Mouse (Mus musculus): ENCODE data around the gene Acap3. TPM values are rescaled to one million over a fixed set of nuclear protein-coding genes. Genes with fewer than 3 reads are reported as not detected.

The Acap3 gene
- total and polyA plus RNA-seq, 3 experiments = 24.5 to 39.1 TPM; not detected in 1

- TF ChIP-seq SIN3A (IDR thresholded peaks at IDR 0.05; ENCODE audit: low read length) (peak; percentile 52; the same call in 1 of the 2 replicates), BHLHE40 (IDR thresholded peaks at IDR 0.05; ENCODE audit: borderline replicate concordance, low read depth, low read length) (no peak), MYC (IDR thresholded peaks at IDR 0.05; ENCODE audit: low read depth, low read length) (no peak), TCF12 (IDR thresholded peaks at IDR 0.05; ENCODE audit: low read depth, low read length) (no peak; the same call in 1 of the 2 replicates), CHD1 (IDR thresholded peaks at IDR 0.05; ENCODE audit: low read depth, low read length) (no peak), MEF2A (IDR thresholded peaks at IDR 0.05; ENCODE audit: extremely low read depth, insufficient replicate concordance, low read depth, low read length, poor library complexity, severe bottlenecking) (no peak), RAD21 (IDR thresholded peaks at IDR 0.05; ENCODE audit: low read depth, low read length) (no peak; the same call in 1 of the 2 replicates), MAFK (IDR thresholded peaks at IDR 0.05; ENCODE audit: borderline replicate concordance, low read depth, low read length) (no peak), KAT2A (conservative IDR thresholded peaks at IDR 0.05; ENCODE audit: low read depth, low read length) (no peak; the same call in 1 of the 2 replicates), ZNF384 (IDR thresholded peaks at IDR 0.05; ENCODE audit: low read depth, low read length) (no peak), CHD2 (IDR thresholded peaks at IDR 0.05; ENCODE audit: low read length) (no peak), TAL1 (IDR thresholded peaks at IDR 0.05; ENCODE audit: low read length) (no peak), MAX (IDR thresholded peaks at IDR 0.05; ENCODE audit: low read length) (no peak; the same call in 1 of the 2 replicates), USF1 (IDR thresholded peaks at IDR 0.05; ENCODE audit: low read depth, low read length) (no peak), UBTF (IDR thresholded peaks at IDR 0.05; ENCODE audit: borderline replicate concordance, insufficient read depth, low read depth, low read length) (no peak), RCOR1 (IDR thresholded peaks at IDR 0.05; ENCODE audit: low read depth, low read length) (no peak), POLR2AphosphoS5 (IDR thresholded peaks at IDR 0.05; ENCODE audit: borderline replicate concordance, low read depth, low read length) (no peak), ELF1 (IDR thresholded peaks at IDR 0.05; ENCODE audit: low read depth, low read length) (peak; percentile 49; the same call in 1 of the 2 replicates), ETS1 (IDR thresholded peaks at IDR 0.05; ENCODE audit: low read depth, low read length) (no peak)
Measured at GRCm38 (mm10) chr4:155869317-155870033, 22.1 kb upstream of the Acap3 start, which contains the start of the genes Cptp and Ints11 (continued).

GRCm38 (mm10) chr4:155871404-155871803 lies 20.2 kb upstream of the Acap3 start:
- H3K36me3 ChIP-seq (ENCODE audit: control insufficient read depth in 1 of 2, insufficient read depth in 2 of 2, low read length in 2 of 2) = peaks cover 5 to 9% of the 10 kb centered on the region in 2 experiments
- no peaks in the 10 kb centered on the region for H3K9me3 ChIP-seq (replicated peaks; ENCODE audit: insufficient read depth, low read length)
- H3K9ac ChIP-seq (ENCODE audit: control insufficient read depth, low read depth, low read length, poor library complexity, severe bottlenecking) = no peak overlapping the region
- TF ChIP-seq TAL1 (IDR thresholded peaks at IDR 0.05; ENCODE audit: low read length) (no peak), GATA1 (IDR thresholded peaks at IDR 0.05; ENCODE audit: low read depth, low read length) (no peak), SIN3A (IDR thresholded peaks at IDR 0.05; ENCODE audit: low read length) (no peak), MXI1 (IDR thresholded peaks at IDR 0.05; ENCODE audit: low read depth, low read length) (no peak), RCOR1 (IDR thresholded peaks at IDR 0.05; ENCODE audit: low read depth, low read length) (no peak), MEF2A (IDR thresholded peaks at IDR 0.05; ENCODE audit: extremely low read depth, insufficient replicate concordance, low read depth, low read length, poor library complexity, severe bottlenecking) (no peak), ZC3H11A (IDR thresholded peaks at IDR 0.05; ENCODE audit: low read depth, low read length) (no peak), TCF12 (IDR thresholded peaks at IDR 0.05; ENCODE audit: low read depth, low read length) (no peak), NRF1 (IDR thresholded peaks at IDR 0.05; ENCODE audit: insufficient read depth, low read depth, low read length, poor library complexity, severe bottlenecking) (no peak), POLR2AphosphoS5 (IDR thresholded peaks at IDR 0.05; ENCODE audit: borderline replicate concordance, low read depth, low read length) (no peak), ELF1 (IDR thresholded peaks at IDR 0.05; ENCODE audit: low read depth, low read length) (no peak), GABPA (IDR thresholded peaks at IDR 0.05; ENCODE audit: low read depth, low read length) (no peak), CTCF (IDR thresholded peaks at IDR 0.05 in 2 of 3, conservative IDR thresholded peaks at IDR 0.05 in 1 of 3; ENCODE audit: control insufficient read depth in 1 of 3, insufficient read depth in 1 of 3, low read depth in 2 of 3, low read length in 3 of 3, poor library complexity in 1 of 3, severe bottlenecking in 1 of 3) (no peak), HCFC1 (IDR thresholded peaks at IDR 0.05; ENCODE audit: low read depth, low read length) (no peak), MAZ (IDR thresholded peaks at IDR 0.05; ENCODE audit: low read depth, low read length) (no peak)
- H3K4me1 ChIP-seq (ENCODE audit: control insufficient read depth in 1 of 2, insufficient read depth in 2 of 2, low read length in 2 of 2) = peaks cover 4 to 12% of the 10 kb centered on the region in 2 experiments
- no peak for DNase-seq (ENCODE audit: low read depth, low spot score)
- H3K27ac ChIP-seq (ENCODE audit: control insufficient read depth, low read depth, low read length) = no peak overlapping the region
- H3K4me3 ChIP-seq (ENCODE audit: control insufficient read depth in 1 of 2, insufficient read depth in 1 of 2, low read depth in 2 of 2, low read length in 2 of 2) = no peak overlapping the region
- peaks cover 27% of the 10 kb centered on the region for H3K79me2 ChIP-seq (ENCODE audit: control insufficient read depth, insufficient read depth, low read length, poor library complexity)
- H3K27me3 ChIP-seq (ENCODE audit: control insufficient read depth in 1 of 2, insufficient read depth in 2 of 2, low read length in 2 of 2) = no peaks in the 10 kb centered on the region

All from MEL (cell line).